Mouse (Mus musculus): Measurements from ENCODE around the gene Rbpj. TPM values are rescaled to one million over a fixed set of nuclear protein-coding genes. Genes with fewer than 3 reads are reported as not detected.
A peak's percentile ranks its signal among the peaks of the same experiment; 100 is the strongest.

Gene Rbpj
- 15.3 and 21.4 TPM in 2 replicates for polyA plus RNA-seq (2012; rRNA removed)

DNA sequence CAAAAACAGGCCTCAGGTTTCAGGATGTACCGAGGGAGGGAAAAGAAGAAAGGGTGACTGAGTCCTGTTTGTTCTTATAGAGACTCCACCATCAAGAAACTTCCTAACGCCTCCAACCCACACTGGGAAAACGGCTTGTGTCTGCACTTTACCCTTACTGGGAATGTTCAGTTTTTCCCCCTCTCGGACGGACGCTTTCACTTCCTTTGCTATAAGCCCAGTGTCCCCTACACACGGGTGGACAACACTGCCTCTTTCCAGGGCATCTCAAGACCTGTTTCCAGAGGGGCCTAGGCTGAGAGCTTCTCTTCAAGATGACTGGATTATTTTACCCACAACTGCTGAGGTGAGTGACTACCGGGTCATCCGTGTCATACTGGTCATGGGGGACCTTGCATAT, at the start of gene Rbpj:
Gene Rbpj, plus strand, starts transcription at position 270 of the 400 bp plus-strand sequence.
- DNase-seq (ENCODE audit: low read depth) = no peak

DNA sequence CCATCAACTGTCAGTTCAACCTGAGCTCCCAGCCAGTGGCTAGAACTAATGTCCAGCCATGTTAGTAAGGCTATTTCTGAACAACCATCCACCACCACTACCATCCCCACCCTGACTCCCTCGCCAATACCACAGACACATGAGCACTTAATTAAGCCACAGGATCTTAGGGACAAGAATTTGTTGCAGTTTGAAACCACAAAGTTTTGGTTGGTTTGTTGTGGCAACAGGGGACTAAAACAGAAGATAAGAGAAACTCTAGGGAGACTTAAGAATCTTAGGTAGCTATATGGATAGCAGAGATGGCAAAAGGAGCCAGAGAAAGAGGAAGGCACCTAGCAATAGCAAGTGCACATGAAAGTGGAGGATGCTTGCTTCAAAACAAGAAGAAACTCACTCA, 45.2 kb upstream of the Rbpj start:
- no peak for DNase-seq (ENCODE audit: low read depth)

DNA sequence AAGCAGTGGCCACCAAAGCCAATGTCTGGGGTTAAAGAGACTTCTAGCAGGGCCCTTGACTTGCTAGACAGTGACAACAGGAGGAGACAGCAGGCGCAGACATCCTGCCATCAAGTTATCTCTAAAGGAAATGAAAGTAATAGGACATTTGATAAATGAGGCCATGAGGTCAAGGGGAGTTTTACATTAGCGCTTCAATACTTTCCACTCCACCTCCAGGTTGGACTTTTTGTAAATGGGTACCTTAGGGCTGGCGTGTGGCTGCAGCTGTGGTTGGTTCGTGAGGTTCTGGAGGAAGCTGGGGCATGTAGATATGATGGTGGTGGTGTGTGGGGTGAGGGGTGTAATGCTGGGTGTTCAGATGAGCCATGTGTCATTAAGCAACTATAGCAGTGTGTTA, 44.7 kb upstream of the Rbpj start:
- no peak for DNase-seq (ENCODE audit: low read depth)

DNA sequence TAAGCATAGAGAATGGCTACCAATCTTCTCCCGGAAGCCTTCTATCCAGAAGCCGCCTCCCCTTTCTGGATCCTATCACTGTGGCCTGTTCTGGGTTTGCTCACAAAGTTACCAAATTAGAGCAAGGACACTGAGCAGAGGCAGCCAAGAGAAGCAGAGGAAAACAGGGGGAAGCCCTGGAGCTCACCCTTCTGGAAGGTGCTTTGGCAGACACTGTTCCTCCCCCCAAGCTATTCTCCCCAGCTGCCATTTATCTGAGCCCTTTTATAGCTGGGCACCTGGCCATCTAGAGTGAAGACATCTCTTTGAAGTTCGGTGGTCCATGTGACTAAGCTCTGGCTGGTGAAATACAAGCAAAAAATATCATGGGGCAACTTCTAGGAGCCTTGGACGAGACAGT, 38.5 kb upstream of the Rbpj start:
- DNase-seq (ENCODE audit: low read depth) = no peak

DNA sequence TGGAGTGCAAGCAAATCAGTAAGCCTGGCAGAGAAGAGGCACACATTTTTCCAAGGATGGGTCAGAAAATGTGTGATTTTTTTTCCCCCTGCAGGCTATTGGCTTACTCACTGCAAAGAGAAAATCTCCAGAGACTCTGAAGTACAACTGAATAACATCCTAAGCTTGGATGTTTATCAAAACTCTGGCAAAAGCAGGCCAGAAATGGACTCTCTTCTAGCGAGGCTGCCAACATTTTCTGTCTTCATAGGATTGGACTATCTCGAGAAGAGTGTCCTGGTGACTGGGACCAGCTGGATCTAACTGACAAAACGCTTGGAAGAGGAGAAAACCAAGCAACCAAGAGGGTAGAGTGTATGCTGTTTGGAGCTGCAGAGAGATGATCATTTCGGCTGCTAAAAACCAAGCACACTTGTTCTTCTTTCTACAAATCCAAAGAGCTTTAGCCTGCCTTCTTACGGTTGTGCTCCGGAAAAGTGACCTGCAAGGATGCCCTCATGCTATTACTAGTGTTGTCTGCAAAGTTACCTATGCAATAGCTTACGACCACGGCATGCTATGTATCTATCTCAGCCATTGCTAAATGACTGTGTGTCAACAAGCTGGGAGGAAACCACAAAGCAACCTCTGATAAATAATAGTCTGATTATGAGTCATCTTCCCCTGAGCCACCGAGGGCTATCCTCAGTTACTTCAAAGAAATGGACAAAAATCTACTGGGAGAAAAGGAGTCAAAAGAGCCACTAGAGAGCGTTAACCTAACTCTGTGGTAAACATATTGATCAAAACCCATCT, 36.1 kb upstream of the Rbpj start:
- no peak for DNase-seq (ENCODE audit: low read depth)

DNA sequence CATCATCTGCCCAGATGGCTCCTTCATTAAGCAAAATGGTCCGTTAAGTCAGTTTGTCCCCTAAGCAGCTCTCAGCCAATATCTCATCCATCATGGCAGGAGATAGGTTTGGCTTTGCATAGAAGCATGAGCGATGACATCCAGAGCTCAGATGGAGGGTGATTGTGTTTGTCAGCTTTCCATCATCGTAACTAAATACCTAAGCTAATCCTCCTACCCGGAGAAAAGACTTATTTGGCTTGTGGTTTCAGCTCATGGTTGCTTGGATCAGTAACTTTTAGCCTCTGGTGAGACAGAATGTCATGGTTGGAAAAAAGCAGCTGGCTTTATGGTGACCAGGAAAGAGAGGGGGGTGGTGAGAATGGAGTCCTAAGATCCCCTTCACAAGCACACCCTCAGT, 33.5 kb upstream of the Rbpj start:
- DNase-seq (ENCODE audit: low read depth) = no peak

DNA sequence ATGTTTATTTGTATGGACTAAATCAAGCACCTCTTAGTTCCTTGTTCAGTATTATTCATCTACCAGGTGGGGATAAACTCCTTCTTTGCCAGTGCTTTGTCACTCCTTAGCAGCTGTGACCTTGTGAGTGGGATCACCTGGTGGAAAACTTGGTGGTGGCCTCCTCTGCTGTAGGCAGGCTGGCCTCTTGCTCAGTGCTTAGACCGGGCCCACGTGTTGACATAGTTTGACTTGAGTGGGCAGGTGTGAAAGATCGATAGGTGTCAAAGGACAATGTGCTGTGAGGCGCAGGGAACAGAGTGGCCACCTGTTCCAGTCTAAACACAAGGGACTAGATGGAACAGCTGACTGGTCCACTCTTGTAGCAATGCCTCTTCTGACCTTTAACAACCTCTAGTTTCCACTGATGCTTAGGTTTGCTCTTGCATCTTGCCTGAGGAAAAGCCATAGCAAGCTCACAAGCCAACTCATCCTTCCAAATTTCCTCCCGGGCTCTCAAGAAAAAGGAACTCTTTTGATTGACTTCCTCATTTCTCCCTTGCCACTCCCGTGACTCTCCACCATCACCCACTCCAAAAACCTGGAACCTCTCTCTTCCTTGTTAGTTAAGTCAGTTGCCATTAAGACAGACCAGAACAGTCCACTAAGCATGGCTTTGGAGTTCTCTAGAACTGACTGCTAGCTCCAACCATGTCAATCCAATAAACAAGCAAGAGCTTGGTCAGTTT, 28.9 kb upstream of the Rbpj start:
- DNase-seq (ENCODE audit: low read depth) = no peak

DNA sequence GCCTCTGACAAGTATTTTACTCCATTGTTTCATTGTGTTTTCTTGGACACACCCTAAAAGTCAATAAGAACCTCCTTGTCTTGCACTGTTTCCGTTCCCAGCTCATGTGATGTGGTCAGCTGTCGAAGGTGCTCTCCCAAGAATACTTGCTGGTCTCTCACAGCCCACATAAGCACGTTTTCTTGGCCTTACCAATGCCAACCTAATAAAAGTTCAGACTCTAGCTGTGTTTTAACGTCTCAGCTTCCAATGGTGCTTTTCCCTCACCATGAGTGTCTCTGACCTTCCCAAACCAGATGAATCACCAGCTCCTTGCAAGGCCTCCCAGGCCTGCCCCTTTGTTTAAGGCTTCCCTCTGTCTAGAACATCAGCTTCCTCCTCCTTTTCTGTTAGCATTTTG, 28.2 kb upstream of the Rbpj start:
- DNase-seq (ENCODE audit: low read depth) = no peak

DNA sequence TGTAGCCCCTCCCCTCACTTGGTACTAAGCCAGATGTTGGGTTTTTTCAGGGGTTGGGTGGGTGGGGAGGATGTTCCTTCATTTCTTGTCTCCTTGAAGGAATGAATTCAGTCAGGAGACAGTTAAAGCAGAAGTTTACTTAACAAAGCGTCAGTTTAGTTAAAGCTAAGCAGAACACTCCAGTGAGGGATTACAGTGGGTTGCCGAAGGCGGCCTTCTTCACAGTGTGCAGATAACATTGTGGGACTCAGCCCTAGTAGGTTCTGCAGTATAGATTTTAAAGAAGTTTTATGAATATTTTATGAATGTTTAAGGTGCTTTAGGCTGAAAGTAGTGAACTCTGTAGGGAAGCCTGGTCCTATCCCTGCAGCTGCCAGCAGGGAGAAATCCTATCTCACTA, 27.7 kb upstream of the Rbpj start:
- no peak for DNase-seq (ENCODE audit: low read depth)

DNA sequence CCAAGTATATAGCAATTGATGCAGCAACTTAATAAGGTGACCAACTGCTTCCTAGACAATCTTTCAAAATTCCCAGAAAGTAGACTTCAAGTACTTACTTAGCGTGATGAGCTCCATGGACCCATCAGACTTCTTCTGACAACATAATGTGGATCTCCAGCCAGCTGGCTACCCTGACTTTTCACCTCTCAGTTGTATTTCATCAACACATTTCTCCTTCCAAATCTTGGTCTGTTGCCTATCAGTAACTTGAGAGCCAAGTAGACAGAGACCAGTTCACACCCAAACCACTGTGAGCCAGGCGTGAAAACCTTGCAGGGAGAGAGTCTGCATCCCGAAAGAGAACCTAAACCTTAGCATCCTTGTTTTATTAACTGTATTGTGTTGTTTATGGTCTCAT, 26.3 kb upstream of the Rbpj start:
- DNase-seq (ENCODE audit: low read depth) = no peak

DNA sequence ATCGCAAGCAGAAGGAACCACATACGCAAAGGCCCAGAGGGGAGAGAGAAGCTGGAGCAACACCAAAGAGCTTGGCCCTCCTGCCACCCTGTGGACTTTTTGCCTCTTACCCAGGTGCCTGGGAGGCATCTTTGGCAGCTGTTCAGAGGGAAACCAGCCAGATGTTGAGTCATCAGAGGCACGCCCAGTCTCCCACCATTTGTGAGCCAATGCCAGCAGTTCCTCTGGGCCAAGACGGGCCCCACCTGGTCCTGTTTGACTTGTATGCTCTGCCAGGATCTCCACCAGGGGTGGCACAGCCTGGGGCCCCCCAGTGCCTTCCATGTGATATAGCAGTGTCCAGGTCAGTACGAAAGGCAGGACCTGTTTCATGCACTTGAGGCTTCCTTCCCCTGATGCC, 21.9 kb upstream of the Rbpj start:
- DNase-seq (ENCODE audit: low read depth) = peak; percentile 12

DNA sequence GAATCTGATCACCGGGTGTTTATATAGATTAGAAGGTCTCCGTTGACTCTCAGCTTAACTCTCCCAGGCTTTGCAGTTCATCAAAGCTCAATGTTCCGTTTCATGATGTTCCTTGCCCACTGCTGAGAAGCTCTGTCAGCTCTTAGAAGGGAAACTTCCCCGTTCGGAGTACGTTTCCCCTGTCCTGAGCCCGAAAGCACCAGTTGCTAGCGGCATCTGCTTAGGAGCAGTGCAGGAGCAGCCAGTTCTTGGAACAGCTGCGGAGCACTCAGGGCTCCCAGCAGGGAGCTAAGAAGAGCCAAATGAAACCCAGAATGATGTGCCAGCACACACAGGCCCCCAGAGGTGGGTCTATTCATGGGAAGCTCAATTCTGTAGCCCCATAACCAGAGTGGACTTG, 15.0 kb upstream of the Rbpj start:
- no peak for DNase-seq (ENCODE audit: low read depth)

DNA sequence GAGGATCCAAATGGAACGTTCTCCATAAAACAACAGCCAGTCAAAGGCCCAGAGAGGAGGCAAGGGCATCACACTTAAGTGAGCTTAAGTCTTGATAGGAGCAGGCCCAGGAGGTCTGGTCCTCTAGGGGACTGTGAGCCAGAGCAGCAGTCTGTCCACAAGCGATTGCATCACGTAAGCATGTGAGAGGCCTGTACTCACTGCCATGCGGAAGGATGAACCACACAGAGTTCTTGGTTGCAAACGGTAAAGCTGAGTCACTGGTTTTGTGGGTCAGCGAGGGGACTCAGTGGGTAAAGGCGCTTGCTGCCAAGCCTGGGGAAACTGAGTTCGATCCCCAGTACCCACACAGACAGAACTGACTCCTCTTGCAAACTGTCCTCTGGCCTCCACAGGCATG, 14.1 kb upstream of the Rbpj start:
- DNase-seq (ENCODE audit: low read depth) = no peak

DNA sequence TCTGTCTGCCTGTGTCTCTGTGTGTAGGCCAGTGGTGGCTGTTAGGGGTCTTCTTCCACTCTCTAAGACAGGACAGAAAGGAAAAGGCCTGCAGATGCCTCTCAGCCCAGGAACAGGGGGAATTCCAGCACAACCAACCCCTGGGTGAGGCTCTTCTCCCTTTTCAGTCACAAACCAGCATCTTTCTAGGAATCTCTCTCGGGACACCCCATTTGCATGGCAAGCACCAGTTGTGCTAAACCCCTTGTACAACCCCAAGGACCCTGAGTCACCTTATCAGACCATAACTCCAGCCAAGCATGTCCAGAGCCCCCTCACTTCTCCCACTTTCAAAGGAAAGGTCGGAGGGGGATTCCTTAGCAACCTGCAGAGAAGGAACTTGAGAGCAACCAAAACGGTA, 13.0 kb upstream of the Rbpj start:
- DNase-seq (ENCODE audit: low read depth) = no peak

DNA sequence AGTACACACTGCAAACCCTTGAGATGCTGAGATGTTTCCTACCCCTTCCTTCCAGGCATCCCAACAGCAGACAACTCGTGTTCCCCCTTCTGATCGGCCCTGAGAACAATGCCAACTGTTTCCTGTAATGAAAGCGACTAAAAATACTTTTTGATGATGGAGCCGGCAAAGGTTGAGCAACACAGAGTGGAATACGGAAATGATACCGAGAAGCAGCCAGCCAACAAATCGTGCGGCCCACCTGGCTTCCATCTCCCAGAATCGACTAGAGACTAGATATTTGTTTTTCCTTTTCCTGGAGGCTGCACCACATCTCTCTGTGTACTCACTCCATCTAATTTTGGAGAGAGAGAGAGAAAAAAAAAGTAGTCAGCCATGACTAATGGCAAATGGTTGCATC, 11.2 kb upstream of the Rbpj start:
- no peak for DNase-seq (ENCODE audit: low read depth)

DNA sequence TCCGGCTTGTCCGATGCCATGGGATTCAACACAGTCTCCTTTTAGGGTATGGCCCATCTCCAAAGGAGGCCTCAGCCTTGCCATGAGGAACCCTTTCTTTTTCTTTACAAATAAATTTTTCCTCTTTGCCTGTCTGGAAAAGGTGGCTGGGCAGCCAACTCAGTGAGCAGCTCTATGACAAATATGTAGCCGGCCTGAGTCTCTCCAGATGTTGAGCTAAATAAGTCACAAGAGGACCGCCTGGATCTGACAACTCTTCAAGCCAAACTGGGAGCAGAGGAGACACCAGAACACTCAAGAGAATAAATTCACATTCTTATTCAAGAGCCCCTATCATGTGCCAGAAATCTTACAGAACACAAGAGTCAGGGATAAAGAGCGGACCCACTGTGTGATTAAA, 10.5 kb upstream of the Rbpj start:
- DNase-seq (ENCODE audit: low read depth) = no peak

DNA sequence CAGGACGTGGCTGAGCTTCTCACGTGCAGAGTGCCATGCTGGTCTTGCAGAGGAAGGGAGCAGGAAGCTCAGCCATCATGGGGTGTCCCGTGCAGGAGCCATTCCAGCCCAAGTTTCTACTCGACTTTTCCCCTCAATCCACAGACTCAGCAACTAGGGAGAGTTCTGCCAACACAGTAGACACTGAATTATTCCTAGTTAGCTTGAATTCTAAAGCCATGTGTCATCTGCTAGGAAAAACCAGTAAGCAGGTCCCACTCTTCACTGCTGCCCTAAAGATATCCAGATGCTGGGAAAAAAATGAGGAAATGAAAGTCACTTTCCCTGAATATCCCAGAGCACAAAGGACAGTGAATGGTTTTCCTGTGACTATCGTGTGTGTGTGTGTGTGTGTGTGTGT, 5.8 kb upstream of the Rbpj start:
- no peak for DNase-seq (ENCODE audit: low read depth)

DNA sequence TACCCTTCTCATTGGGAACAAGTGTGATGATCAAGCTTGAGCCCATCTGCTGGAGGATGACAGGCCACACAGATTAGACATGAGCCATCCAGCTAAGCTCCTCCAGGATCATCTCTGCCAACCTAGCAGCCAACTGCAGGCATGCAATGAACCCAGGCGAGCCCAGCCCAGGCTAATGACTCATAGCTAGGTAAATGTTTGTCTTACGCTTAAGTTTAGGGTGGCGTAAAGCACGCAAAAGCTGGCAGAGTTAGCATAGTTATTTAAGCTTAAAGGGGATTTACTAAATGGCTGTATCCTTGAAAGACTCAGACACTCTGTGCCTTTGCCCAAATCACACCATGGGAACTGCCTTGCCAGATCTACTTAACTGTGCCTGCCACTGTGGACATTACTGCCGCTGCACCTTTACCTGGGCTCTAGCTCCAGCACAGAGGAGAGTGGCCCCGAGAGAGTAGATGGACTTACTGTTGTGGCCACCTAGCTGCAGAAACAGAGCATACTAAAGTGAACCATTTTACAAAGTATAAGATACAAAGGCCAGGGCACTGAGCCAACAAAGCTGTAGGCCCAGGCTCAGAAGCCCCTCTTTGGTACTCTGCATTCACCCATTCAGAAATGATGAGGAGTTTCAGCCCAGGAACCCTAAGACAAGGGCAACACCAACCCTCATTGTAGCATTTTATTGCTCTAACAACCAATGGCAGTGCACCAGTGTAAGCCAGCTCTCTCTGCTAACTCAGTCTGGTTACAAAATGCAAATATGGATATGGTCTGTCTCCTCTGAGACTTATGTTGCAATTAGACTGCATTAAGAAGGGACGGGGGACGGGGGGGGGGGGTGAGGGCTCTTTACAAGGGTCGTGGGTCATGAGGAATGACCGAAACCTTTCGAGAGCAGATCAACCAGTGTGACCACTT, 2.6 kb upstream of the Rbpj start:
- DNase-seq (ENCODE audit: low read depth) = peak; percentile 83

DNA sequence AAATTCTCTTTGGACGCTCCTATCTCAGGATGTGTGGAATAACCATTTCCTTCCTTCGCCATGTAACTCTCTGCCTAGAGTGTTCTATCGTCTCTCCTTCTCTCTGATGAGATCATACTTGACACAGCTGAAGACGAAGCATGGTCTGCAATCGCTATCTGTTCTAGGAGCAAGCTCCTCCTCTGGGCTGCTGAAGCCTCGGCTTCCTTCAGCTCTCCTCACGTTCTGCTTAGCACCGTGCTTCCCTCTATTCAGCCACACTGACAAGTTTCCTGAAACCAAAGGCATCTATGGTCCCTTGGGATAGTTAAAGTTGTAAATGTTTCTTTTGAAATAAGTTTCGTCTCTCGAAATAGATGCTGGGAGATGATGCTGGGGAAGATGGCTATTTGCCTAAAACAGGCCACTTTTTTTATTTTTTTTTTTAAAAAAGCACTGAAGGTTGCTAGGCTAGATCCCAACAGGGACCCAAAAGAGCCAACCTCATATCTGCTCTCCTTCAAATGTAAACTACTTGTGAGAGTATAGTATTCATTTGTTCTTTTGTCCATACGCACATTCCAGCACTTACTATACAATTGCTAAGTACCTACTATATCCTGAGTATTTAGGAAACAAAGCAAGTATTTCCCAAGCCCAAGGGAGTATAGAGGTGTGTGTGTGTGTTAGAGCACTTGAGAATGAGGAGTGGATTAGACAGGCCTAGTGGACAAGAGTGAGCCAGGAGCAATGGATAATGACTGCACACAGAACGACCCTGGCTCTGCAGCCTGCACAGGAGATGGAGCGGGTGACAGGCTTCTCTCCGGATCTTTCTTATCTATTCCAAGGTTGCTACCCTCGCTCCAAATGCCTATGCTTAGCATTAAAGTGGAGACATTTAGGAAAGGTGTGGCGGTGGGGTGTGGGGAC, 726 bp downstream of the Rbpj start:
- DNase-seq (ENCODE audit: low read depth) = no peak

DNA sequence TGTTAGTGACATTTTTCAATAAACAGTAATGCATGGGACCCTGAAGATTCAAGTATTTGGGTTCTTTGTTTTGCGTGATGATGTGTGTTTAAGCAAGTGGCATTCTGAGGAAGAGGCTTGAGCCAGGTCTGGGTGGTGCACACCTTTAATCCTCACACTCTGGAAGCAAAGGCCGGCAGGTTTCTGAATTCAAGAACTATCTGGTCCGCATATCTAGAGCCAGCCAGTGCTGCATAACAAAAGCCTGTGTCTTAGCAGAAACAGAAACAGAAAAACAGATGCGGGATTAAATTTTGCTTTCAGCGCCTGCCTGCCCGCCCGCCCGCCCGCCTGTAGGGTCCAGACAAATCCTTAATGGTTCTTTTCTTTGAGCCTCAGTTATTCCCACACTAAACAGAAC, 1.6 kb downstream of the Rbpj start:
- no peak for DNase-seq (ENCODE audit: low read depth)

DNA sequence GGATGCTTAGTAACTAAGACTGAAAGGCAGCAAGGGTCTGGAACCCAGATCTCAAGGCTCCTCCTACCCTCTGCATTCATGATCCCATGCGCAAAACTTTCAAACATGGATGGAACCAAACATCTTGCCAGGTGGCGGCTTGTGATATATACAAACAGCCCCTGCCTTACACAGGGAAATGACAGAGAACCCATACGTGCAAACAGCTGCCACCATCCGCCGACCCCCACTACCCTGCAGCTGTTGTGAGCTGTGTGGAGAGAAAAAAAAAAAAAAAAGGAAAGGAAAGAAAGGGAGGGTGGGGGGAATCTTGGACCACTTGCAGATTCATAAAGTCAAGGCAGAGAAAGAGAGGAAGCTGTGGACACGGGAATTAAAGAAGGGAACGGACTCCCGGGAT, 2.4 kb downstream of the Rbpj start:
- DNase-seq (ENCODE audit: low read depth) = no peak
